Mouse (Mus musculus) kidney, postnatal 0 days (tissue): ENCODE data around the gene Clic1. TPM values are rescaled to one million over a fixed set of nuclear protein-coding genes. Genes with fewer than 3 reads are reported as not detected.

Experiments
- ATAC-seq: fragments of 200-750 bp; cut with Nextera tagmentation; replicated peaks from 2 replicates; pipeline ENCODE4 v1.8.0; 2017; ENCODE audit warnings: low read depth, moderate number of reproducible peaks, moderate TSS enrichment, moderate library complexity; ENCODE audit not compliant: low FRiP score
- DNase-seq: peaks from one replicate; pipeline ENCODE4 v3.0.0-alpha.2; 2016; ENCODE audit warnings: low spot score
- H3K27ac ChIP-seq: fragments of 300-500 bp; sonication (generic); 2 replicates; pipeline ENCODE4 v1.5.1; 2014; ENCODE audit warnings: mild to moderate bottlenecking
- H3K27me3 ChIP-seq: fragments of 300-500 bp; sonication (generic); 2 replicates; pipeline ENCODE4 v1.6.1; 2014; ENCODE audit warnings: low read length, mixed read lengths; ENCODE audit not compliant: insufficient read depth
- H3K36me3 ChIP-seq: fragments of 300-500 bp; sonication (generic); 2 replicates; pipeline ENCODE4 v1.6.1; 2014; ENCODE audit warnings: low read length, mixed read lengths; ENCODE audit not compliant: insufficient read depth
- H3K4me1 ChIP-seq: fragments of 300-500 bp; sonication (generic); replicated peaks from 2 replicates; pipeline ENCODE4 v1.6.1; 2014; ENCODE audit warnings: antibody characterized with exemption, low read length, mixed read lengths; ENCODE audit not compliant: insufficient read depth
- H3K4me2 ChIP-seq: fragments of 300-500 bp; sonication (generic); 2 replicates; pipeline ENCODE4 v1.6.1; 2014; ENCODE audit warnings: mild to moderate bottlenecking, low read length, moderate library complexity, mixed read lengths
- H3K4me3 ChIP-seq: fragments of 300-500 bp; sonication (generic); replicated peaks from 2 replicates; pipeline ENCODE4 v1.5.1; 2014; ENCODE audit warnings: low read depth, low read length
- H3K9ac ChIP-seq: fragments of 300-500 bp; sonication (generic); 2 replicates; pipeline ENCODE4 v1.6.1; 2014; ENCODE audit warnings: low read depth, low read length
- H3K9me3 ChIP-seq: fragments of 300-500 bp; sonication (generic); replicated peaks from 2 replicates; pipeline ENCODE4 v1.6.1; 2016; ENCODE audit warnings: low read length, inconsistent platforms, mixed read lengths
- CTCF ChIP-seq: IDR thresholded peaks from 2 replicates; pipeline ENCODE4 v1.5.1; 2016; ENCODE audit warnings: antibody characterized with exemption, low read depth, mild to moderate bottlenecking, moderate library complexity
- WGBS: fragments of 180-500 bp; shearing (Covaris S2); extraction: QIAGEN DNeasy Blood & Tissue Kit; methylation state at CpG from one replicate; pipeline ENCODE4 v1.1.7; 2014; 5-methylcytosine and 5-hydroxymethylcytosine counted together
- polyA plus RNA-seq: library from polyadenylated mRNA; unstranded; fragments of >200 nt; fragmentation: Nextera tagmentation; extraction: Ambion mirVana; gene quantifications from 2 replicates; pipeline ENCODE4 v1.2.1, GENCODE M21; 2015

Clic1 gene
- polyA plus RNA-seq, 1 experiment from 2014 or later = 266 TPM

DNA sequence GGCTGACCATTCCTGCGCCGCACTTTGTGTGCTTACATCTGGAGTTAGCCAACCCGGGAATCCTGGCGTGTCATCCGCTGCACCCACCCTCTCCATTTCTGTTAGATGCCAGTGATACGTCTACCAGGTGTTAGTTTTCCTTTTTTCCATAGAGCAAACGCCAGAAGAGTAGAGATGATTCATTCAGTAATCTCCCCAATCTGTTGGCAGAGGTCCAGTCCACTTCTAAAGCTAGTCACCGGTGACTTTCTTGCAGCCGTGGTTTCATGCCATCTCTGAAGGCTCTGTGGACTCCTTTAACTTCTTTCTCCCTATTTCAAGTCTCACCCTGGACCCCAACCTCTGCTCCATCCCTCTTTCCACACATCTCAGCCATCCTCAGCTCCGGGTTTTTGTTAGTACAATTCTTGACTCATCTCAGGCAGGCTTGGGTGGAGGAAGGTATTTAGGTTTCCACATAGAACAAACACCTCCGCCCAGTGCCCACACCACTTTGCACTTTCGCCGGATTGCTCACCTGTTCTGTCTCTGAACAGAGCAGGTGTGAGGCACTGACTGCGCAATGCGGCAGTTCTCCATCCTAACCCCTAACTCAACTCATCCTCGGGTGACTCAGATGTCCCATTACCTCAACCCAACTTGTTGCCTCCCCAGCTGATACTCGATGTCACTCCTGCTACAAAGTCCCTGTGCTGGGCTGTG, 18.6 kb downstream of the Clic1 start:
- H3K27ac ChIP-seq = no peak overlapping the region
- whole genome bisulfite sequencing = 76% methylated on average over 17 of the region's 17 CpGs
- H3K4me3 ChIP-seq = no peak overlapping the region
- TF ChIP-seq CTCF = no peak
- DNase-seq = no peak
- H3K4me1 ChIP-seq = peaks cover 10% of the 10 kb centered on the region; the same call in 1 of the 2 replicates
- H3K27me3 ChIP-seq = no peaks in the 10 kb centered on the region
- no peak overlapping the region for H3K9ac ChIP-seq
- H3K36me3 ChIP-seq = no peaks in the 10 kb centered on the region
- no peak overlapping the region for H3K4me2 ChIP-seq
- no peaks in the 10 kb centered on the region for H3K9me3 ChIP-seq
- no peak for ATAC-seq

GRCm38 (mm10) chr17:35070556-35071229, 20.9 kb downstream of the Clic1 start:
- Histone ChIP-seq H3K4me3 (no peak overlapping the region), H3K27ac (no peak overlapping the region), H3K4me2 (no peak overlapping the region), H3K9me3 (no peaks in the 10 kb centered on the region), H3K27me3 (no peaks in the 10 kb centered on the region), H3K4me1 (no peaks in the 10 kb centered on the region), H3K36me3 (no peaks in the 10 kb centered on the region), H3K9ac (no peak overlapping the region)
- 59% methylated on average over 6 of the region's 6 CpGs for WGBS
- ATAC-seq (no peak), DNase-seq (no peak)
- TF ChIP-seq CTCF = no peak

DNA sequence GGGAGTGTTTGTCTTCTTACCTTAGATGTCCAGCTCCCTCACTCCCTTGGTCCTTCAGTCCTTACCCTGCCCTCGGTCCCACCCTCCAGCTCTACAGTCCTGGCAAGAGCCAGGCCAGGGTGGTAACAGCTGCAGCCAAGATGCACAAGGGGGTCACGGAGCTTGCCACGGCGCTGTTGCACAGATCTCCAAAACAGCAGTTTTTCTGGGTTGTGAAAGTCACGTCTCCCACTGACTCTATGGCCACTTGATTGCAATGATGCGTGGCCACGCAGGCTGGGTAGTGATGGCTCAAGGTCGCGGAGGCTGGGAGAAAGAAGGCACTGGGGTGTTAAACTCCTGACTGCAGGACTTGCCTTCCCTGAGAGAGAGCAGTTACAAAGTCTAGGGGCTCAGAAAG, 21.7 kb downstream of the Clic1 start:
- WGBS = 42% methylated on average over 9 of the region's 9 CpGs
- Histone ChIP-seq H3K4me1 (0 out of 2 replicates have a peak, but pooled peaks cover under 1% of the 10 kb centered on the region), H3K36me3 (no peaks in the 10 kb centered on the region), H3K9me3 (no peaks in the 10 kb centered on the region), H3K4me3 (no peak overlapping the region), H3K4me2 (no peak overlapping the region), H3K9ac (no peak overlapping the region), H3K27me3 (no peaks in the 10 kb centered on the region), H3K27ac (no peak overlapping the region)
- no peak for TF ChIP-seq CTCF
- DNase-seq = no peak
- ATAC-seq = no peak

DNA sequence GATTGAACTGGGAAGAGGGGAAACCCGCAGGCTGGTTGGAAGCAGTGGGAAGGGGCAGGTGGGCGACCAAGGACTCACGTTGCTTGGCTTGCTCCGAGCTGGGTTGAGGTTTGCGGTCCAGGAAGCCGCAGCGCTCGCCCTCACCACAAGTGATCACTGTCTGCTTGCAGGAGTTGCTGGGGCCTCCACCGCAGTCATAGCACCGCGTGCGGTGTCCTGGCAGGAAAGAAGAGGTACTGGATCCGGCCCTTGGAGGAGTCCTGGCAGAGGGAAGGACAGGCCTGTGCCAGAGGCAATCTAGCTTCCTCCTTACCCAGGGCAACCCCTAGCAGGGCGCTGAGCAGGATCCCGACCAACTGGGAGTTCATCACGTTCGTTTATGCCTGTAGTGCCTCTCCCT, 24.3 kb downstream of the Clic1 start:
- no peaks in the 10 kb centered on the region for H3K36me3 ChIP-seq
- H3K27me3 ChIP-seq = no peaks in the 10 kb centered on the region
- DNase-seq (no peak), ATAC-seq (no peak)
- H3K4me2 ChIP-seq = no peak overlapping the region
- no peak overlapping the region for H3K4me3 ChIP-seq
- H3K4me1 ChIP-seq = peaks cover 3% of the 10 kb centered on the region; the same call in 1 of the 2 replicates
- H3K9me3 ChIP-seq = no peaks in the 10 kb centered on the region
- no peak overlapping the region for H3K9ac ChIP-seq
- 35% methylated on average over 17 of the region's 17 CpGs for WGBS
- TF ChIP-seq CTCF = no peak
- no peak overlapping the region for H3K27ac ChIP-seq

GRCm38 (mm10) chr17:35076507-35077176, 26.9 kb downstream of the Clic1 start, which contains the start of gene Ly6g6e:
TSS of gene Ly6g6e (plus strand) at chr17:35076902.
- peak within 1 kb of the TSS; percentile 72 for H3K27ac ChIP-seq
- no peaks in the 10 kb centered on the region for H3K9me3 ChIP-seq
- ATAC-seq = no peak
- DNase-seq = no peak
- peak within 1 kb of the TSS; percentile 22 for H3K4me3 ChIP-seq
- H3K9ac ChIP-seq = peak within 1 kb of the TSS; percentile 50
- peaks cover 3% of the 10 kb centered on the region; the same call in 1 of the 2 replicates for H3K4me1 ChIP-seq
- no peaks in the 10 kb centered on the region; the same call in 1 of the 2 replicates for H3K27me3 ChIP-seq
- H3K36me3 ChIP-seq = no peaks in the 10 kb centered on the region
- H3K4me2 ChIP-seq = peak within 1 kb of the TSS; percentile 55
- 32% methylated on average over 10 of the region's 10 CpGs for WGBS
- TF ChIP-seq CTCF = no peak

DNA sequence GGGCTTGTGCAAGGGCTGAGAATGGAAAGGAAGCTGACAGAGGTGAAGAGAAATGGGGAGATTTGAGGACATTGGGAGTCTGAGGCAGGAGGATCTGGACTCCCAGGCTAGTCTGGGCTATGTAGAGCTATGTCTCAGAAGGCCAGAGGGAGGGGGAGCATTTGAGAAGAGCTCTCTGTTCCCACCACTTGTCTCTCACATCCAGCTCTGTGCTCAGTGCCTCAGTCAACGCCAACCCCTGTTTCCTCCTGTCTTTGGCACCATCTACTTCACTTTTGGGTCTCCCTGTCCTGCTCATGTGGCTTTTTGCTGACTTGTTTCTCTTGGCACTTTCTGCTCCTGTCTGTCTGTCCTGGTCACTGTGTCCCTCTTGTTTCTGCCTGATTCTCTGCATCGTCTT, 27.5 kb downstream of the Clic1 start:
- no peak for TF ChIP-seq CTCF
- 3% methylated on average over 2 of the region's 2 CpGs for WGBS
- ATAC-seq (no peak), DNase-seq (no peak)
- Histone ChIP-seq H3K27me3 (no peaks in the 10 kb centered on the region; the same call in 1 of the 2 replicates), H3K4me2 (peak overlapping the region; percentile 55), H3K4me3 (peak overlapping the region; percentile 22), H3K36me3 (no peaks in the 10 kb centered on the region), H3K9ac (peak overlapping the region; percentile 25; the same call in 1 of the 2 replicates), H3K27ac (peak overlapping the region; percentile 72), H3K4me1 (peaks cover 3% of the 10 kb centered on the region; the same call in 1 of the 2 replicates), H3K9me3 (no peaks in the 10 kb centered on the region)
